Mouse (Mus musculus) frontal cortex, postnatal 10 days (tissue): Measurements from ENCODE around the gene Ank2.
A peak's percentile ranks its signal among the peaks of the same experiment; 100 is the strongest.

Source experiments
- DNase-seq, 2 experiments: peaks; one replicate each; pipeline ENCODE4 v3.0.0; 2022; ENCODE audit warnings: low spot score in 2 of 2, mixed read lengths in 1 of 2

The Ank2 gene

GRCm38 (mm10) chr3:127294079-127294478 is 205.1 kb downstream of the Ank2 start:
- DNase-seq: no peak

DNA sequence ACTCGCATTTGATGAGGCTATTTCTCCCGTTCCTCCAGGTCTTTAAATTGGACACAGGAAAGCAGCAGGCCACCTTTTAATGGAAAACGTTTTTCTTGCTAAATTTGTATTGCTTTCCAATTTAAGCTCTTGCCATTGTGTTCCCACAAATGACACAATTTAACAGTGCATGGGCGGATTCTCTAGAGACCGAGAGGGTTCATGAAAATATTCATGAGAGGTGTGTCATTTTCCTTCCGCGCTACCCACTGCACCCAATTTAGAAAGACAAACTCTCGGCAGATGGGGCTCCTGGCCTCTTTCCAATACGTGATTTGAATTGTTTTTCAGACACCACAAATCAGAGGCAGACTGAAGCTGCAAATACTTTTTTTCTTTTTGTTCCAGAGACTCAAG is 205.7 kb downstream of the Ank2 start:
- peak; percentile 53 to 69 for DNase-seq

DNA sequence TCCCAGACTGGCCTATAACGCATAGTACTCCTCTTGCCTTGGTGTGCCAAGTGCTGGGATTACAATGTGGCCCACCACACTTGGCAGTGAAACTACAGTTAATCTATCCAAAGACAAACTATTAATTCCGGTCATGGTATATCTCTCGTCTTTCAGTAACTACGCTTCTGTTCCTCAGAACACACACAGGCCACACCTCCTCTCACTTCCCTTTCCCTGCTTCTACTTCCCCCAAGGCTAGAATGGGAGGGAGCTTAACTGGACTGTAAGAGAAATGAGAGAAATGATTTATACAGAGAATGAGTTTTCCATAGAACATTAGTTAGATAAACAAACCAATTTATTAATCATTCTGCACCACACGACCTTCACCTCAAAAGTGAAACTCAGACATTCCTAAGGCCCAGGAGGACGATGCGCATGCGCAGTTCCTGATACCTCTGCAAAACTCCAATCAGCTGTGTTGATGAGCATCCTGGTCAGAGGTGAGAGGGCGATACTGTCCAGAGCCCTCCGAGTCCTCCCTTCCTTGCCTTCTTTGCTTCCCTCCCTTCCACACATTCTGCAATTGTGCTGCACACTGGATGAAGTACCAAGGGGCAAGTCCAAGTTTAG is 206.2 kb downstream of the Ank2 start:
- no peak for DNase-seq

- DNase-seq: no peak
Measured at GRCm38 (mm10) chr3:127282277-127282676, 216.9 kb downstream of the Ank2 start.

DNA sequence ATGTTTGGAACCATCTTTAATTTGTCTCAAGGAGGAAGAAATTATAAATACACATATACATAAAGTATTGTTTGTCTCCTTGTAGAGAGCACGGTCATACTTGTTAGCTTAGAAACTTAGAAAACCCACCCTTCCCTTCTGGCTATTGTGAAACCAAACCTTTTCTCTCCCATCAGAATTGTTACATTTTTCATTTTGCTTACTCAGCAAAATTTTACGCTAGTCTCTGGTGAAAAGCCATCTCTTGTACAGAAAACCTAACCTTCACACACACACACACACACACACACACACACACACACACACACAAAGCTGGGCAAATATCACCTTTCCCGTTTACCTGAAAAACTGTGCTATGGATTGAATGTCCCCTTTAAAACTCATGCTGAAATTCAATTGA is 217.8 kb downstream of the Ank2 start:
- DNase-seq: no peak

GRCm38 (mm10) chr3:127280376-127280775 is 218.8 kb downstream of the Ank2 start:
- no peak for DNase-seq

- DNase-seq: no peak
Measured at GRCm38 (mm10) chr3:127275953-127276352, 223.2 kb downstream of the Ank2 start.

DNA sequence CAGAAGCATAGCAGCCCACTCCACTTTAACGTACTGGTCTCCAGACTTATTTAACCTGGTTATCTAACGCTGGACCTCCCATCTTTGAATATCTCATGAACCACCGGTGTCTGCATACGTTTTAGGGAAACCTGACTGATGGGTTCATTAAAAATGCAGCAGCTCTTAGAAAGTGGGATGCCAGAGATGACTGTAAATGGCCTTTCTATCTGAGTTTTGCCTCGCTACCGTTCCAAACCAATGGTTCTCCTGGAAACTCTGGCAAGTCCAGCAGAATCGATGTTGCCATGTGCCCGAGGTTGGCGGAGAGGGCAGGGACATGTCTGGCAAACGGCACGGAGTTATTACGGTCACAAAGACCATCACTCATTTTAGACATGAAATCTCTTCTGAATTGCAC is 226.3 kb downstream of the Ank2 start:
- no peak for DNase-seq

- DNase-seq: no peak
Measured at GRCm38 (mm10) chr3:127269616-127270015, 229.5 kb downstream of the Ank2 start.

GRCm38 (mm10) chr3:127267846-127268245 is 231.3 kb downstream of the Ank2 start:
- DNase-seq: peak in 1 of 2 experiments; percentile 19

- DNase-seq: no peak
Measured at GRCm38 (mm10) chr3:127265732-127266131, 233.4 kb downstream of the Ank2 start.

GRCm38 (mm10) chr3:127265182-127265581 is 234.0 kb downstream of the Ank2 start:
- no peak for DNase-seq

GRCm38 (mm10) chr3:127260786-127261166 is 238.4 kb downstream of the Ank2 start:
- DNase-seq: no peak

- DNase-seq: no peak
Measured at GRCm38 (mm10) chr3:127260007-127260785, 239.0 kb downstream of the Ank2 start.

DNA sequence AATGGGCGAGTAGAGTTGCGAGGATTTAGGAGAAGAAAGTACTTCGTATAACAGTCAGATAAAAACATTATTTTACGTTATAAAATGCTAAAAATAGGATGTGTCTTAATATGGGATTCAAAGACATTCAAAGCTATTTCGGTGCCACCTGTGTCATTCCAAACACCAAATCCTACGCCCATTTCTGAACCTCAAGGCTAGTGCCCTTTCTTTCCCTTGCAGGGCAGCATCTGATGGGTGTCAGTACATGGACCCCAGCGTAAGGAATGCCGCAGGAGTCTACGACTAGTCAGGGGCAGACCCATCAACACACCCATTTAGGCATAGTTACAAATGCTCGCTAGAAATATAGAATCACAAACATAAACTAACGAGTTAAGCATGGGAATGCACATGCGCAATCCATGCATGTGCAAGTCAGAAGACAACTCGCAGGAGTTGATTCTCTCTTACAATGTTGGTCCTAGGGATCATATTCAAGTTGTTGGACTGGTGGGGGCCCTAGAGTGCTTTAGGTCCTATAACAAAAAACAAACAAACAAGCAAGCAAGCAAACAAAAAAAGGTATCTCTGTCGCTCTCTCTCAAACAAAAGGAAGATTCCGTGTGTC is 240.6 kb downstream of the Ank2 start:
- DNase-seq: no peak

DNA sequence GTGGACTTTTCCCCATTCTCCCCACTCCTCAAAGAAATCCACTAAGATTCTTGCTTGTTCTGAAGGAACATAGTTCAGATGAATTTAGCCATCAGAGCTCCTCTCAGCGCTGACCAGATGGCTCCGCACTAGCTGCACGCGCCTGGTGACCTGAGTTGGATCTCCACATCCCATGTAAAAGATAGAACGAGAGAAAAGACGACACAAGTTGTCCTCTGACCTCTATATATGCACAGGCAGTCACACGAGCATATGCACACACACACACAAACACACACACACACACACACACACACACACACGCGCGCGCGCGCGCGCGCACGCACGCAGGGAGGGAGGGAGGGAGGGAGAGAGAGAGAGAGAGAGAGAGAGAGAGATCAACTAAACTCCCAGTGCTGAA is 241.2 kb downstream of the Ank2 start:
- no peak for DNase-seq

- peak; percentile 17 to 24 for DNase-seq
Measured at GRCm38 (mm10) chr3:127257279-127257925, 241.7 kb downstream of the Ank2 start.

GRCm38 (mm10) chr3:127256681-127257080 is 242.5 kb downstream of the Ank2 start:
- no peak for DNase-seq

DNA sequence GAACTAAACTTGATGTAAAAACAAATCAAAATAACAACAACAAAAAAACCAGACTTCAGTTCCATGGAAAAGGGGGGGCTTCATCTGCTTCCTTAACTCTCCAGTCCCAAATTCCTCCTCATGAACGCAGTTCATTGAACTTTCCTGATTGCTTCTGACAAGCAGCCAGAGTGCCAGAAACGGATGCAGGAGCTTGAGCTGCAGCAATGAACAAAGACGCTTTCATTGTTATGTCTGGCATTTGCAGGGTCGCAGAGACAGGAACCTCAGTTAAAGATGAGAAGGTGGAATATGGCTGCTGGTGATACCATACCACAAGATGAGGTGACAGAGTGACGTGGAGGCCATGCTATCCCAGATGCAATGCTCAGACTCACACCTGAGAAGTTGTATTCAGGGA is 248.2 kb downstream of the Ank2 start:
- DNase-seq: no peak

- DNase-seq: no peak
Measured at GRCm38 (mm10) chr3:127248611-127249010, 250.5 kb downstream of the Ank2 start.

DNA sequence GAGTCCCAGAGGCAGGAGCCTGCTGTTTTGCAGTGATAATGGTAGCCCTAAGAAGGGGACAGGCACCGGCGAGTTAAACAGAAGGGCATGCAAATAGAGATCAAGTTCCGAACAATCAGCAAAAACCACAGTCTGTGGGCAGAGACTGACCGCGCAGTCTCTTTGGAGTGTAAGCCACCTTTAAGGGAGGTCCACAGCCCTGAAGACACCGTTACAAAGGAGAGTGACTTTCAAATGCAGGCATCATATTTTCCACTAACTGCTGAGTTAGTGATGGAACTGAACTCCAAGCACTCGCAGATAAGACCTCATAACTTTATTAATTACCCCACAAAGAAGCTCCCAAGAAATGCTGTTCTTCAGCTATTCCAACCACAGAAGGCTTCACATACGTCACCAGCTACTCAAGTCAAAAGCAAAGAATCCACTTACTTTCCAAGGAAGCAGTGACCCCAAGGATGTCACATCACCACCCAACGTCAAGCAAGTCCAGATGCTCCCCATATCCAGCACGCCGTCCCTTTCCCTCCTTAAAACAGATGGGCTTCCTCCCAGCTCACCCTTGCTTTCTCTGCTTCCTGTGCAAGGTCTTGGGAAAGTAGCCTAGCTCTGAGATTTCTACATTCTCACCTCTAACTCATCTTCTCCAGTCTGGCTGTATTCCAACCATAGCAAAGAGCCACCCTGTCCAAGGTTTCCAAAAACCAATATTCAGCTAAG is 252.0 kb downstream of the Ank2 start:
- no peak for DNase-seq
